Mouse (Mus musculus) C2C12 (cell line): ENCODE results near the gene Igfbp1. TPM values are rescaled to one million over a fixed set of nuclear protein-coding genes. Genes with fewer than 3 reads are reported as not detected.

ENCODE experiments used
- H3K27me3 ChIP-seq: one replicate; pipeline ENCODE4 v1.6.1; 2011; ENCODE audit not compliant: control insufficient read depth, insufficient read depth, insufficient read length
- H3K36me3 ChIP-seq: one replicate; pipeline ENCODE4 v1.6.1; 2011; ENCODE audit not compliant: control insufficient read depth, insufficient read depth
- H3K4me3 ChIP-seq: one replicate; pipeline ENCODE4 v1.5.1; 2011; ENCODE audit warnings: mild to moderate bottlenecking, control low read depth; ENCODE audit not compliant: poor library complexity, insufficient read depth, severe bottlenecking
- H3K79me2 ChIP-seq: one replicate; pipeline ENCODE4 v1.6.1; 2011; ENCODE audit not compliant: control insufficient read depth, insufficient read depth
- H3K79me3 ChIP-seq: one replicate; pipeline ENCODE4 v1.6.1; 2011; ENCODE audit warnings: low read depth, control low read depth
- H3ac ChIP-seq: one replicate; pipeline ENCODE3; 2011; ENCODE audit warnings: low read depth; ENCODE audit not compliant: control insufficient read depth, insufficient read length
- CEBPB ChIP-seq: IDR thresholded peaks from one replicate; pipeline ENCODE4 v1.6.1; 2011; ENCODE audit warnings: low read depth, mild to moderate bottlenecking, control low read depth, moderate library complexity
- CTCF ChIP-seq: IDR thresholded peaks from one replicate; pipeline ENCODE4 v1.5.1; 2011; ENCODE audit not compliant: control insufficient read depth, insufficient read depth, insufficient read length
- FOSL1 ChIP-seq: IDR thresholded peaks from one replicate; pipeline ENCODE4 v1.8.0; 2011; ENCODE audit warnings: mild to moderate bottlenecking, low read length; ENCODE audit not compliant: poor library complexity, insufficient read depth, severe bottlenecking
- MAX ChIP-seq: IDR thresholded peaks from one replicate; pipeline ENCODE4 v1.6.1; 2011; ENCODE audit warnings: mild to moderate bottlenecking, control low read depth
- MYOD1 ChIP-seq: IDR thresholded peaks from one replicate; pipeline ENCODE4 v1.6.1; 2011; ENCODE audit warnings: low read depth; ENCODE audit not compliant: control insufficient read depth, insufficient read length
- MYOG ChIP-seq: IDR thresholded peaks from one replicate; pipeline ENCODE4 v1.6.1; 2011; ENCODE audit not compliant: control insufficient read depth, insufficient read length; ENCODE audit errors: extremely low read depth
- USF1 ChIP-seq: IDR thresholded peaks from one replicate; pipeline ENCODE4 v1.6.1; 2011; ENCODE audit warnings: low read depth, mild to moderate bottlenecking, control low read depth, moderate library complexity
- polyA plus RNA-seq: library from polyadenylated mRNA; unstranded; fragments of >200 nt; fragmentation: generic; extraction: Trizol; gene quantifications from one replicate; pipeline ENCODE4 v1.2.1, GENCODE M21; 2012; ENCODE audit warnings: missing spikeins

Gene Igfbp1
- polyA plus RNA-seq, 1 experiment: not detected

DNA sequence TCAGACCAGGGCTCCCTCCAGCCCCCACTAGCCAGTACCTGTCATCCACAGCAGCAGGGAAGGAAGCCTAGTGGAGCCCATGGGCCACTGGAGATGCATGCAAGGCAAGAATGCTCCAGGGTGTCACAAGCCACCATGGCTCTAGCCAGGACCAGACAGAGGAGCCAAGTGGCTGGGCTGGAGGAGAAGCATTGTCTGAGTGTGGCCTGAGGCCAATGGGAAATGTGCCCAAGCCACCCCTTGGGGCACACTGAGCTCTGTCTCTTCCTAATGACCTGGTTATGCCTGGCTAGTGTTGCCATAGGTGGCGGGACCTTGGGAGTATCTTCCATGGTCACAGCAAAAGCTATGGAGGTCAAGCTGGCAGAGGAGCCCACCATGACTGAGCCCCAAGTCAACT lies 27.9 kb upstream of the Igfbp1 start:
- Histone ChIP-seq H3ac (no peak overlapping the region), H3K79me3 (no peaks in the 10 kb centered on the region), H3K4me3 (no peak overlapping the region), H3K27me3 (no peaks in the 10 kb centered on the region), H3K36me3 (no peaks in the 10 kb centered on the region), H3K79me2 (no peaks in the 10 kb centered on the region)
- TF ChIP-seq MYOG (no peak), CTCF (no peak), MYOD1 (no peak), CEBPB (no peak), FOSL1 (no peak), USF1 (no peak), MAX (no peak)

DNA sequence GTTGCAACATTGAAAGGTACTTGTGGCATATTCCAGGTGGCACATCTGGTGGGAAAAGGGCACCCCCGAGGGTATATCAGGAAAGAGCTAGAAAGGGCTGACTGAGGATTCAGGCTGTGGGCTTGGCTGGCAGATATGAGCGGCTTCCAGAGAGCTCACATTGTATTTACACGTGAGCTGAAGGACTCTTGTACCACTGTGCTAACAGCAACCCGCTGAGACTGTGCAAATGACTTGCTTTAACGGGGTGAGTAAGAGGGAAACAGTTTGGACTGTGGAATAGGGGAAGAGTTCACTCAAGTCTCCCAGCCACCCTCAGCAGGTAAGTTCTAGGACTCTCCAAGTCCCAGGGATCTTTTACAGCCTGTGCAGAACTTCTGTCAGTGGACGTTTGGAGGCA lies 23.9 kb upstream of the Igfbp1 start:
- Histone ChIP-seq H3K27me3 (no peaks in the 10 kb centered on the region), H3K79me3 (no peaks in the 10 kb centered on the region), H3K36me3 (no peaks in the 10 kb centered on the region), H3K79me2 (no peaks in the 10 kb centered on the region), H3K4me3 (no peak overlapping the region), H3ac (no peak overlapping the region)
- TF ChIP-seq MYOG: no peak
- no peak for TF ChIP-seq CEBPB
- TF ChIP-seq FOSL1: no peak
- TF ChIP-seq USF1: no peak
- no peak for TF ChIP-seq MYOD1
- no peak for TF ChIP-seq CTCF
- no peak for TF ChIP-seq MAX

DNA sequence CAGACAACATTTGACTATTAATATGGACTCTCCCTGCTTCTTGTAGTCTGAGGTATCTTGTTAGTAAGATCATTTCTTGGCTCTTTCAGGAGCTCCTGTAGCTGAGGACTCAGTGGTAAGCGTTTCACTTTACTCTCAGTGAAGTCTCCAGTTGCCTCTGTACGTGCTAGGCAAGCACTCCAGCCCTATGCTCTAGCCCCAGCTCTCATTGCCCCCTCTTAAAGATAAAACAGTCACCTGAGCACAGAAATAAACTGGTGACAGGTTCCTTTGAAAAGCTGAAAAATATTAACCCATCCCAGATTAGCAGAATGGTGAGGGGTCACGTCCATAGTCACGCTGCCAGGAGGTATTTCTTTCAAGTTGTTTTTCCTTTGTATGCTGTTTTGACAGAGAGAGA lies 18.9 kb upstream of the Igfbp1 start:
- Histone ChIP-seq H3K36me3 (no peaks in the 10 kb centered on the region), H3K79me3 (no peaks in the 10 kb centered on the region), H3K4me3 (no peak overlapping the region), H3K79me2 (no peaks in the 10 kb centered on the region), H3ac (no peak overlapping the region), H3K27me3 (no peaks in the 10 kb centered on the region)
- no peak for TF ChIP-seq CEBPB
- TF ChIP-seq CTCF: no peak
- TF ChIP-seq MYOG: no peak
- no peak for TF ChIP-seq FOSL1
- TF ChIP-seq MYOD1: no peak
- no peak for TF ChIP-seq MAX

DNA sequence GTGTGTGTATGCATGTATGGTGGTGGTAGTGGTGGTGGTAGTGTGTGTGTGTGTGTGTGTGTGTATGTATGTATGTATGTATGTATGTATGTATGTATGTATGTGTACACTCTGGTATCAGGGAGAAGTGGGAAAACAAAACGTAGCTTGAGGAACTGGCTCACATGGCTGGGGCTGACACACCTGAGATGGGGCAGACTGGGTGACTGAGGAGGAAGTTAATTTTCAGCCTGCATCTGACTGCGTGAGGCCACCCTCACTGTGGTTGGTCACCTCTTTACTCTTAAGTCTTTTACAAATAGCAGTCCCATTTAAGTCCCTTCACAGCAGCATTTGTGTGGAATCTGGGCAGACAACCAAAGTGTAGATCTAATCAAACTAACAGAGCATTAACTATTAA lies 18.3 kb upstream of the Igfbp1 start:
- TF ChIP-seq CTCF (no peak), USF1 (no peak), FOSL1 (no peak), MYOD1 (no peak), MYOG (no peak), CEBPB (no peak), MAX (no peak)
- Histone ChIP-seq H3K36me3 (no peaks in the 10 kb centered on the region), H3K27me3 (no peaks in the 10 kb centered on the region), H3ac (no peak overlapping the region), H3K4me3 (no peak overlapping the region), H3K79me3 (no peaks in the 10 kb centered on the region), H3K79me2 (no peaks in the 10 kb centered on the region)

DNA sequence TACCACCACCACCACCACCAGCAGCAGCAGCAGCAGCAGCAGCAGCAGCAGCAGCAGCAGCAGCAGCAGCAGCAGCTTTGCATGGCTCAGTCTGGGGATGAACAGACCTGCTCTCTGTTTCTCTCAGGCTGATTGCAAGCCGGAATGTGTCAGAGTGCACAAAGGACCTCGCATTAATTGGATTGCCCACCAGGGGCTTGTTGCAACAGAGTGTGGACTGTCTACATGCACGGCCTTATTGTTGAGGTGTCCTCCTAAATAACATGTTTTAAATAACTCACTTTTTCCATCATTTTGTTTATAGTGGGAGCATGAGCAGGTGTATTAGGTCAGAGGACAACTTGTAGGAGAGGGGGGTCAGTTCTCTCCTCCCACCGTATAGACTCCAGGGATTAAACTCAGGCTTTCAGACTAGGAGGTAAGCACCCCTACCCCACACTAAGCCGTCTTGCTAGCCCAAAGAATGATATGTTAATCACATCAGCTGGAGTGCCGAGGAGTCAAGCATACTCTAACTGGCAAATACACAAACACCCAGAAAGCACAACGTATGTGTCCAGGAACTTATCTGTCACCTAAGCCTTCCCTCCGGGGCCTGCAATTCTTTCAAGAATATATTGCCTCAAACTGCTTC lies 15.1 kb upstream of the Igfbp1 start:
- Histone ChIP-seq H3K36me3 (no peaks in the 10 kb centered on the region), H3K79me3 (no peaks in the 10 kb centered on the region), H3K27me3 (no peaks in the 10 kb centered on the region), H3ac (no peak overlapping the region), H3K4me3 (no peak overlapping the region), H3K79me2 (no peaks in the 10 kb centered on the region)
- TF ChIP-seq MAX (no peak), CTCF (no peak), USF1 (no peak), MYOG (no peak), FOSL1 (no peak), MYOD1 (no peak), CEBPB (no peak)

DNA sequence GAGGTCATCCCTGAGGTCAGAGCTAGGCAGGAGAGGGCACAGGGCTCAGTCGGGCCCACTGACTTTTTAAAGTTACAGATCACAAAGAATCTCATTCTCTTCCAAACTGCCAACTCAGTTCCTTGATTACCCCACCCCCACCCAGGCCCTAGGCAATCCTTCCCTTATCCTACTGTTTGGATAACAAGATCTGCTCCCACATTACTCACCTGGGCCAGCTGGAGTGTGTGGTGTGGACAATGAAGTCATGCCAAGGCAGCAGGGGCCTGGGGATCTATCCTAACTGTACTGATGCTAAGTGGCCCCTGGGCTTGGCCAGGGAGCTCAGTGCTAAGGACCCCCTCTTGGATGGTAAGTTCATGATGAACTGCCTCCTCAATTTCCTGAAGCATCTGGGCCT lies 13.2 kb upstream of the Igfbp1 start:
- TF ChIP-seq USF1: no peak
- TF ChIP-seq CTCF: no peak
- no peak for TF ChIP-seq MYOD1
- TF ChIP-seq MYOG: no peak
- no peak for TF ChIP-seq MAX
- no peak for TF ChIP-seq CEBPB
- TF ChIP-seq FOSL1: no peak
- no peaks in the 10 kb centered on the region for H3K79me3 ChIP-seq
- H3K4me3 ChIP-seq: no peak overlapping the region
- H3ac ChIP-seq: no peak overlapping the region
- no peaks in the 10 kb centered on the region for H3K36me3 ChIP-seq
- no peaks in the 10 kb centered on the region for H3K79me2 ChIP-seq
- H3K27me3 ChIP-seq: no peaks in the 10 kb centered on the region
